Mouse (Mus musculus): ENCODE results near the gene Ralgps1. TPM values are rescaled to one million over a fixed set of nuclear protein-coding genes. Genes with fewer than 3 reads are reported as not detected.
"Not testable (repeated sequence)": the region's sequence is repeated elsewhere in the genome, so short reads cannot be mapped to it uniquely, and the experiment has no call there.

Ralgps1 gene
- polyA plus RNA-seq, 1 experiment from 2014 or later, result 53.1 TPM

DNA sequence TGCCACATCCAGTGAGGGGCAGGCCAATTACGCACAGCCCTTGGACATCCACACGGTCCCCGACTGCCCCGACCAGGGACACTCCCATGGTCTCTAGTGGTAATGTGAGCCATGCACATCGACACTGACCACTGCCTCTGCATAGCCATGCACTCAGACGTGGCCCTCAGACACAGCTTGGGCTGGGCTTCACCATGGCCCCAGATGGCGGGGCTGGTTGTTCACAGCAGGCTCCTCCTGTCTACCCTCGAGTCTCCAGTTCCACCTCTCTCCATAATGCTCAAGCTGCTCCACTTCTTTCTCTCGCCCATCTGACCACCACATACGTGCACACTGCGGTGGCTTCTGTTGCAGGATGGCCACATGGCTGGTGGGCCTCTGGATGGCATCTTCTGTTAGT lies 160.0 kb downstream of the Ralgps1 start:
- H3K4me1 ChIP-seq, result peaks cover 18% of the 10 kb centered on the region
- ATAC-seq (replicated peaks); H3K9ac ChIP-seq; H3K9me3 ChIP-seq; H3K4me2 ChIP-seq; H3K36me3 ChIP-seq (replicated peaks); H3K27ac ChIP-seq; H3K27me3 ChIP-seq (replicated peaks); H3K4me3 ChIP-seq: not testable (repeated sequence)
- WGBS, result 80% methylated on average over 11 of the region's 11 CpGs

- peaks cover 18% of the 10 kb centered on the region for H3K4me1 ChIP-seq
- 67% methylated on average over 2 of the region's 2 CpGs for WGBS
- H3K36me3 ChIP-seq (replicated peaks), result no peaks in the 10 kb centered on the region
- no peaks in the 10 kb centered on the region for H3K27me3 ChIP-seq (replicated peaks)
- no peak overlapping the region for H3K27ac ChIP-seq
- no peaks in the 10 kb centered on the region for H3K9me3 ChIP-seq
- no peak overlapping the region for H3K4me3 ChIP-seq
- ATAC-seq (replicated peaks), result 0 out of 2 replicates have a peak, but pooled peaks have one; percentile 9
- H3K9ac ChIP-seq, result no peak overlapping the region
- no peak overlapping the region for H3K4me2 ChIP-seq
These were observed 160.4 kb downstream of the Ralgps1 start for GRCm38 (mm10) chr2:33210841-33211240.

GRCm38 (mm10) chr2:33208134-33208533 lies 163.2 kb downstream of the Ralgps1 start:
- H3K4me2 ChIP-seq, result no peak overlapping the region
- H3K9ac ChIP-seq, result no peak overlapping the region
- no peaks in the 10 kb centered on the region for H3K9me3 ChIP-seq
- WGBS, result 87% methylated on average over 5 of the region's 5 CpGs
- no peak for ATAC-seq (replicated peaks)
- H3K4me3 ChIP-seq, result no peak overlapping the region
- no peaks in the 10 kb centered on the region for H3K27me3 ChIP-seq (replicated peaks)
- H3K27ac ChIP-seq, result no peak overlapping the region
- H3K36me3 ChIP-seq (replicated peaks), result no peaks in the 10 kb centered on the region
- H3K4me1 ChIP-seq, result peaks cover 20% of the 10 kb centered on the region

DNA sequence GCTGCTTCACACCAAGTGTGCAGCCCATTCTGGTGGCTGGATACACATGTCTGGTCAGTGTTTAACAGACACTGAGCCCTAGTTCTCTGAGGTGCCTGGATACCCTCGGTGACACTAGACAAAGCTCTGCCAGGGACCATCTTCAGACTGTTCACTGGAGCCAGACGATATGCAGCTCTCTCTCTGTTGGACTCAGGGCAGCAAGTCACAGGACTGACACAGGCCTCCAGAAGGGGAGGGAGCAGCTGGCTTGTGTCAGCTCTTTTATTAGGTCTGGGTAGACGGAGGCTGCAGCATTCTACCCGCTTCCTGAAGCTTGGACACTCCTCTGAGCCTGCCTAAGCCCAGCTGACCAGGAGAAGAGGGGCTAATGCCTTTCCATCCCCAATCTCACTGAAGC lies 164.2 kb downstream of the Ralgps1 start:
- Histone ChIP-seq H3K4me1 (peaks cover 21% of the 10 kb centered on the region), H3K4me2 (no peak overlapping the region), H3K27me3 (replicated peaks) (no peaks in the 10 kb centered on the region), H3K4me3 (no peak overlapping the region), H3K36me3 (replicated peaks) (no peaks in the 10 kb centered on the region), H3K9ac (no peak overlapping the region), H3K27ac (no peak overlapping the region), H3K9me3 (no peaks in the 10 kb centered on the region)
- no peak for ATAC-seq (replicated peaks)
- WGBS, result 23% methylated on average over 4 of the region's 4 CpGs

DNA sequence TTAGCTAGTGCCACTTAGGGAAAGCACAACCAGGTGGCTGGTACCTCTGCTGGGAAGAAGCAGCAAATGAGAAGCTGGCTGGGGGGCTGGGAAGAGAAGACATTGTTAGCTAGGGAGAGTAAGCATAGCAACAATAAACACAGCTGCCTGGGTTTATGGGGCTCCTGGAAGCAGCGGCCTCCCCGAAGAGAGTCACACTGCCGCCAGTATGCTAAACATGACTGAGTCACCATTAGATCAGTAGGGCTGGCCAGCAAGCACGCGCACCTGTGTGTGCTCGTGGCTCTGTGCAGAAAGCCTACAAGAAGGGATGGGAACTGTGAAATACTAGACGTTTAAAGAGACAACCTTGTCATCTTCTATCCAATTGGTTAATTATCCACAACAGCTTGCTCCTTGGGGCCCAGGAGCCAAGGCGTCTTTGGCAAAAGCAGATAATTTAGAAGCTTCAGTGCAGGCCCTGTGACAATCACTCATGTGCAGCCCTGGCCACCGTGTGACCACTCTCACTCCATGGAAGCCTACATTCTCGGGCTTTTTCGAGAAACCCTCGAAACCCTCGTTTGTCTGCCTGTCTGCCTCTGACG lies 165.3 kb downstream of the Ralgps1 start:
- WGBS, result 45% methylated on average over 14 of the region's 14 CpGs

GRCm38 (mm10) chr2:33204980-33205379 lies 166.3 kb downstream of the Ralgps1 start:
- no peaks in the 10 kb centered on the region for H3K36me3 ChIP-seq (replicated peaks)
- H3K27ac ChIP-seq, result no peak overlapping the region
- peaks cover 21% of the 10 kb centered on the region for H3K4me1 ChIP-seq
- H3K4me2 ChIP-seq, result no peak overlapping the region
- H3K27me3 ChIP-seq (replicated peaks), result no peaks in the 10 kb centered on the region
- H3K9me3 ChIP-seq, result no peaks in the 10 kb centered on the region
- no peak for ATAC-seq (replicated peaks)
- no peak overlapping the region for H3K4me3 ChIP-seq
- 84% methylated on average over 5 of the region's 5 CpGs for whole genome bisulfite sequencing
- no peak overlapping the region for H3K9ac ChIP-seq

More for the DNA sequence above, 165.3 kb downstream of the Ralgps1 start:
- H3K4me2 ChIP-seq, result no peak overlapping the region
- H3K27me3 ChIP-seq (replicated peaks), result no peaks in the 10 kb centered on the region
- ATAC-seq (replicated peaks), result no peak
- peaks cover 21% of the 10 kb centered on the region for H3K4me1 ChIP-seq
- no peak overlapping the region for H3K4me3 ChIP-seq
- H3K36me3 ChIP-seq (replicated peaks), result no peaks in the 10 kb centered on the region
- H3K27ac ChIP-seq, result no peak overlapping the region; the same call in 1 of the 2 replicates
- no peak overlapping the region for H3K9ac ChIP-seq
- no peaks in the 10 kb centered on the region for H3K9me3 ChIP-seq

DNA sequence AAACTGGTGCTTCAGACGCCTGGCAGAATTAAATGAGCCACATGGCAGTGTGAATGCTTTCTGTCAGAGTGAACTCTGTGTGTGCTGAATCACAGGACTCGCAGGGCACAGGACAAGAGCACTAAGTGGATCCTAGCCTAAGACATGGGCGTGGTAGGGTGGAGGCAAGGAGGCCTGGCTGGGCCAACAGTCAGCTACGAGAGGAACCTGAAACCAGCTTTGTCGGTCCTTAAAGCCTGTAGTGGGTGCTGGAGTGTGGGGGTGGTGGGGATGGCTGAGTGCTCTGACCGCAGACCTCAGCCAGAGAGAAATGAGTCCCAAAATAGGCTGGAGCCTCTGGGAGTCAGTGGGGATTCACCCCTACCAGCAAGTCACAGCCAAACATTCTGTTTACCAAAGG lies 168.0 kb downstream of the Ralgps1 start:
- no peaks in the 10 kb centered on the region for H3K27me3 ChIP-seq (replicated peaks)
- H3K9me3 ChIP-seq, result no peaks in the 10 kb centered on the region
- H3K4me1 ChIP-seq, result peaks cover 21% of the 10 kb centered on the region
- peak overlapping the region; percentile 4; the same call in 1 of the 2 replicates for H3K9ac ChIP-seq
- no peak for ATAC-seq (replicated peaks)
- 45% methylated on average over 6 of the region's 6 CpGs for WGBS
- no peak overlapping the region for H3K4me3 ChIP-seq
- no peak overlapping the region for H3K4me2 ChIP-seq
- H3K27ac ChIP-seq, result no peak overlapping the region
- H3K36me3 ChIP-seq (replicated peaks), result no peaks in the 10 kb centered on the region

GRCm38 (mm10) chr2:33200368-33201068 lies 170.8 kb downstream of the Ralgps1 start:
- Histone ChIP-seq H3K9me3 (no peaks in the 10 kb centered on the region), H3K4me2 (no peak overlapping the region), H3K9ac (no peak overlapping the region), H3K27ac (no peak overlapping the region), H3K4me3 (no peak overlapping the region), H3K27me3 (replicated peaks) (no peaks in the 10 kb centered on the region), H3K36me3 (replicated peaks) (no peaks in the 10 kb centered on the region), H3K4me1 (peaks cover 12% of the 10 kb centered on the region)
- ATAC-seq (replicated peaks), result no peak
- 74% methylated on average over 14 of the region's 14 CpGs for WGBS

GRCm38 (mm10) chr2:33189976-33190375 lies 181.3 kb downstream of the Ralgps1 start:
- Histone ChIP-seq H3K4me1 (0 out of 2 replicates have a peak, but pooled peaks cover 6% of the 10 kb centered on the region), H3K4me2 (no peak overlapping the region), H3K9ac (no peak overlapping the region), H3K9me3 (no peaks in the 10 kb centered on the region), H3K27me3 (replicated peaks) (no peaks in the 10 kb centered on the region), H3K4me3 (no peak overlapping the region), H3K36me3 (replicated peaks) (no peaks in the 10 kb centered on the region), H3K27ac (no peak overlapping the region)
- WGBS, result 73% methylated on average over 3 of the region's 3 CpGs
- no peak for ATAC-seq (replicated peaks)

DNA sequence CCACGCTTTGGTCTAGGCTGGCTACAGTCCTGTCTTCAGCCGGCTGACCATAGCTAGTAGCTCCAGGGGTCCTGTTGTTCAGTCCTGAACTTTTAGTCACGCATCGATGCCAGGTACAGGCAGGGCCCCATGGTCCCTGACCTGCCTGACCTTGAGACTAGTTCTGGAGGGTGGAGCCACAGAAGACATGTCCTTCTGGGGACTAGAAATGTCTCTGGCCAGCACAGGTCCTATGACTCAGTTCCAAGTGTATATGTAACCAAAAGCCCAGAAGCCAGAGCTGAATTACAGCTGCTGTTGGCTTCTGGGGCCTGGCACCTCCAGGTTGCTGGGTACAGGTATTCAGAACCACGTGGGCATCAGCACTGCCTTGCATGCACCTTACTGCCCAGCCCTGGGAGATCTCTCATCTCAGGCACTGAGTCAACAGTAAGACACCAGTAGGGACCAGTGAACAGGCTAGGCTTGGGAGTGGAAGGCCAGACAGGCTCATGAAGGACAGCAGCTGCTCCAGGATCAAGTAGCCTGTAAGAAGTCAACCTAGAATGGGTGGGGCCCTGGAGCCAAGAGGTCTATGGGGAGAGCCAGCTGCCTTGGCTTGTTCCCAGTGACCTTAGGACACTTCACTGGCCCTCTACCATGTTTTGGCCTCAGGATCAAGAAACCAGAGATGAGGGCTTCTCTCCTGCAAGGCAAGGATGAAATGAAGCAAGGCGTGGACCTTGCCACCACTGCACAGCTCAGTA lies 182.2 kb downstream of the Ralgps1 start:
- H3K27me3 ChIP-seq (replicated peaks), result no peaks in the 10 kb centered on the region
- H3K4me3 ChIP-seq, result no peak overlapping the region
- H3K4me1 ChIP-seq, result 0 out of 2 replicates have a peak, but pooled peaks cover 6% of the 10 kb centered on the region
- 75% methylated on average over 6 of the region's 6 CpGs for WGBS
- H3K9me3 ChIP-seq, result no peaks in the 10 kb centered on the region
- no peak overlapping the region for H3K9ac ChIP-seq
- no peak for ATAC-seq (replicated peaks)
- no peaks in the 10 kb centered on the region for H3K36me3 ChIP-seq (replicated peaks)
- H3K27ac ChIP-seq, result no peak overlapping the region
- no peak overlapping the region for H3K4me2 ChIP-seq

- Histone ChIP-seq H3K36me3 (replicated peaks) (no peaks in the 10 kb centered on the region), H3K9ac (no peak overlapping the region), H3K4me3 (no peak overlapping the region), H3K27me3 (replicated peaks) (no peaks in the 10 kb centered on the region), H3K4me1 (0 out of 2 replicates have a peak, but pooled peaks cover 6% of the 10 kb centered on the region), H3K9me3 (no peaks in the 10 kb centered on the region), H3K27ac (no peak overlapping the region), H3K4me2 (no peak overlapping the region)
- 91% methylated on average over 2 of the region's 2 CpGs for whole genome bisulfite sequencing
- no peak for ATAC-seq (replicated peaks)
These were observed 183.4 kb downstream of the Ralgps1 start for GRCm38 (mm10) chr2:33187874-33188273.

GRCm38 (mm10) chr2:33186505-33186904 lies 184.8 kb downstream of the Ralgps1 start:
- no peak for ATAC-seq (replicated peaks)
- H3K36me3 ChIP-seq (replicated peaks), result no peaks in the 10 kb centered on the region
- H3K9me3 ChIP-seq, result no peaks in the 10 kb centered on the region
- no peak overlapping the region for H3K9ac ChIP-seq
- no peak overlapping the region for H3K4me2 ChIP-seq
- WGBS, result 76% methylated on average over 7 of the region's 7 CpGs
- H3K4me1 ChIP-seq, result 0 out of 2 replicates have a peak, but pooled peaks cover 6% of the 10 kb centered on the region
- no peaks in the 10 kb centered on the region for H3K27me3 ChIP-seq (replicated peaks)
- no peak overlapping the region for H3K4me3 ChIP-seq
- no peak overlapping the region for H3K27ac ChIP-seq
